9 mouse cellular contexts compared by ENCODE assay signal in the genomic region with DNA sequence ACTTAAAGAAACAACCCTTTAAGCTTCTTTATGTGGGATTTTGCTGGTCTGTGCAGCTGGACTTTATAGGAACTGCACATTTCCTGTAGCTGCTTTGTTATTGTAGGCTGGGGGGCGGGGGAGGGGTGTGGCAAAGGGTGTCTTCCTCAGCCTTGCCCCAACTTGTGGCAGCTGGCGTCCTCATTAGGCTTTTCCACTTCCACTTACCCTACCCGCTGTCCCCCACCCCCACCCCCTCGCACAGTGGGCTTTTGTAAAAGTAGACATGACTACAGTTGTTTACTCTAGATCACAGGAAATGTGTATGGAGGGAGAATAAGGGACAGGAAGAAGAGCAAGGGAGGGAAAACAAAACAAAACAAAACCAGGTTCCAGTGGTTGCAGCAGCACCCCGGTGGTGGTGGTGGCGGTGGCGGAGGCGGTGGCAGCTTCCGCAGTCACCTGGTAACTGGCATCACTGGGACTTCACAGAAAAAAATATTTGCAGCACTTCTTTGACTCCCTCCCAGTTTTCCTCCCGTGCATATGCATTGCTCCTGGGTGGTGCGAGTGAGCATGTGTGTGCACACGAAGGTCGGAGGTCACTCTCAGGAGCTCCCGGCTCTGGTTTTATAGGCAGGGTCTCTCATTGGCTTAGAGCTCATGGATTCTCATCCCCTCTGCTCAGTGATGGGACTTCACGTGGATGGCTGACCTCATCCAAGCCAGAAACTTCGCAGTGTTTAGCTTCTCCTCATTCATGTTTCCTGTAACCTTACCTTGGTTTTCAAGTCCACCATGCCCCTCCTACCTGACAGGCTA. TPM values are rescaled to one million over a fixed set of nuclear protein-coding genes. Genes with fewer than 3 reads are reported as not detected.
A peak's percentile ranks its signal among the peaks of the same experiment; 100 is the strongest.
DNase-seq lines count a peak whose midpoint lies in the region; ATAC-seq lines count a peak whose summit lies in the region.
"Had no signal": no experiment of that assay in that cellular context is flagged by ENCODE, and none has a peak within 500 bp of the region (broad histone marks: within the 10 kb centered on the region; RNA-seq: fewer than 3 reads in every experiment).

No protein-coding gene starts in this region.

- H3K36me3 ChIP-seq in kidney, embryonic 16.5 days (ENCODE audit: insufficient read depth, low read length) = no peaks in the 10 kb centered on the region

- peak; percentile 35; the same call in 1 of the 2 replicates for ATAC-seq in kidney, embryonic 16.5 days (ENCODE audit: low FRiP score, low TSS enrichment)

- H3K4me1 ChIP-seq in kidney, embryonic 16.5 days (ENCODE audit: insufficient read depth, low read length) = peaks cover 34% of the 10 kb centered on the region

- H3K4me2 ChIP-seq in kidney, embryonic 16.5 days (replicated peaks; ENCODE audit: low read depth, low read length) = peak overlapping the region; percentile 16

- peak overlapping the region; percentile 89 for H3K27ac ChIP-seq in kidney, embryonic 16.5 days (ENCODE audit: low read length)

- DNase-seq in kidney, adult 11 months = no peak
- DNase-seq in embryo, embryonic 11 days = peak; percentile 34
- DNase-seq in liver = peak; percentile 47
- DNase-seq in spleen, postnatal 36 days (ENCODE audit: low spot score in 2 of 2) = peak; percentile 76
- DNase-seq in urinary bladder, adult 18-20 months (ENCODE audit: low spot score in 2 of 2) = no peak
- DNase-seq in cerebellum, adult 18-20 months = no peak
- no peak for DNase-seq in ovary, postnatal 36 days (ENCODE audit: low spot score)

- H3K9me3 ChIP-seq in kidney, embryonic 16.5 days (ENCODE audit: low read length) = no peaks in the 10 kb centered on the region

- 0 out of 2 replicates have a peak overlapping the region, but pooled peaks have one; percentile 22 for H3K9ac ChIP-seq in kidney, embryonic 16.5 days (replicated peaks; ENCODE audit: low read length)

- WGBS in kidney, embryonic 16.5 days = 50% methylated on average over 16 of the region's 16 CpGs

- H3K27me3 ChIP-seq in kidney, embryonic 16.5 days (ENCODE audit: insufficient read depth, low read length) = no peaks in the 10 kb centered on the region

- no peak overlapping the region for H3K4me3 ChIP-seq in kidney, embryonic 16.5 days (ENCODE audit: low read length)
- H3K4me3 ChIP-seq: myocyte had no signal

RNA-seq across cellular contexts. Expression of gene Fam160b1, which starts 4.8 kb away (rescaled TPM):
- 13.1 and 14.3 TPM in 2 replicates for polyA plus RNA-seq in kidney, embryonic 16.5 days (2015; fragmentation: Nextera tagmentation; extraction: Ambion mirVana)

RNA-seq across cellular contexts. Expression of gene Ablim1, which starts 40.9 kb away (rescaled TPM):
- 39.3 and 43.2 TPM in 2 replicates for polyA plus RNA-seq in kidney, embryonic 16.5 days (2015; fragmentation: Nextera tagmentation; extraction: Ambion mirVana)

Comparison
In these comparisons a context has a peak if more than half of its experiments do, and no peak if none do; other contexts are left out.
1. DNase-seq: peak in embryo, embryonic 11 days (single experiment), liver (single experiment) and spleen, postnatal 36 days (2 of 2); none in kidney, adult 11 months (single experiment), urinary bladder, adult 18-20 months (0 of 2), cerebellum, adult 18-20 months (0 of 2) and ovary, postnatal 36 days (single experiment).